Mouse (Mus musculus) adrenal gland, postnatal 36 days (tissue): ENCODE results near the gene Aldh1a2. TPM values are rescaled to one million over a fixed set of nuclear protein-coding genes. Genes with fewer than 3 reads are reported as not detected.

Source experiments
- DNase-seq, 2 experiments: peaks; one replicate each; pipeline ENCODE4 v3.0.0; 2021; ENCODE audit warnings: mixed read lengths in 1 of 2
- total RNA-seq, 2 experiments: library from RNA; stranded (reverse); gene quantifications; 2 replicates each; pipeline ENCODE4 v1.2.3; 2021

Gene Aldh1a2
- total RNA-seq, 2 experiments from 2014 or later: 65.6 to 79.0 TPM

GRCm38 (mm10) chr9:71216036-71216995 lies 727 bp downstream of the Aldh1a2 start:
- DNase-seq: peak; percentile 36 to 58

GRCm38 (mm10) chr9:71216996-71217792 lies 1.6 kb downstream of the Aldh1a2 start:
- no peak for DNase-seq

DNA sequence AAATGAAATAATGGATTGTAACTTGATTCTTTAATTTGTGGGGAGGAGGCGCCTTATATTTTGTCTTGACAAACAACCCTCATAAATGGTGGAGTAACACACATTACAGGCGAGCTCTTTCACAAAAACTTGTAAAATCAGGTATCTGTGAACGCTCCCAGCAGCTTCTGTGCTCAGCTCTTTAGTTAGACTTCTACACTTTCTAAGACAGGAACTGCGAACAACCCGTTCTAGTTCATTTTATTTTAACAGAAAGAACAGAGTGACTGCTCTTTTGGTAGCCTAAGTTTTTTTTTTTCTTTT lies 2.2 kb downstream of the Aldh1a2 start:
- DNase-seq: no peak

- DNase-seq: no peak
Measured at GRCm38 (mm10) chr9:71219161-71219560, 3.6 kb downstream of the Aldh1a2 start.

DNA sequence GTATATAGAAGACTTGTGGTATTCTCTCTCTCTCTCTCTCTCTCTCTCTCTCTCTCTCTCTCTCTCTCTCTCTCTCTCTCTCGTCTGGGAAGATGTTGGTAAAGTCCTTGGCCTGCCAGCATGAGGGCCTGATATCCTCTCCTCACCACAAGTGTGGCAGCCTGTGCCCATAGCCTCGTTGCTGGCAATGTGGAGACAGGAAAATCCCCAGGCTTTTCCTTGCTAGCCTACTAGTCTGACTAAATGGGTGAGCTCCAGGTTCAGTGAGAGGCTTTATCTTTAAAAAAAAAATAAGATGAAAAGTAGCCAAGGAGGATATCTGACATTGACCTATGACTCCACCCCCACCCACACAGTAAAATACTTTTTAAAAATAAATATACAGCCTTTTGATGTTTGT lies 4.8 kb downstream of the Aldh1a2 start:
- peak; percentile 24 to 40 for DNase-seq

- DNase-seq: no peak
Measured at GRCm38 (mm10) chr9:71227226-71227970, 11.8 kb downstream of the Aldh1a2 start.

DNA sequence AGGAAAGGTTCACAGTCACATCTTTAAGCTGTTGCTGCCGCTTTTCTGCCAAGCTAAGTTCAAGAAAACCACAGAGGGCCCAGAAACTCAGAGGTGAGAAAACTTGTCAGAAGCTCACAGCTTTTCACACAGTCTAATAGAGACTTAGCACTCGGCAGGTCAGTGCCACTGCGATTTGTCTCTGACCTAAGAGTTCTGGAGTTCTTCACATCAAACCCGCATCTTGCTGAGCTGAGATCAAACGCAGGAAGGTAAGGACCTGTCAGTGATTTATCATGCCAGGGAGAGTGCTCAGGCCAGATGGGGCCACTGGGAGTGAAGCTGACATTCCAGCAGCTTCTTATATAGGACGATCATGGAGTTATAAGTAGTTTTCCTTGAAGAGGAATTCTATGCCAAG lies 14.4 kb downstream of the Aldh1a2 start:
- DNase-seq: no peak

- DNase-seq: no peak
Measured at GRCm38 (mm10) chr9:71236540-71236939, 21.0 kb downstream of the Aldh1a2 start.

DNA sequence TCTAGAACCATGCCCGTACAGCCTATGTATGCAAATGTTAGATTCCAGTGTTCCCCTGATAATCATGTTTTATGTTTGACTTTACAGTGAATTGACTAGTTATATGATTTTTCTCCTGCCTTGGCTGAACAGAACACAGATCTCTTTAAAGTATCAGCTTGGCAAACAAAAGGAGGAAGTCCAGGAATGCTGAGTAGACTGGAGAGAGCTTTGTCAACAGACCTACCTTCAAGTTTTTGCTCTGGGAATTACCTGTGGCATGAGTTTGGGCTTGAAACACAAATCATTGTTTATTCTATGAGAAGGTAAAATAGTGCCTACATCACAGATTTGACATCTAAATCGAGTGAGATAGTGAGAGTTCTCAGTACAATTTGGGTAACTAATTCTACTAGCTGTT lies 24.3 kb downstream of the Aldh1a2 start:
- DNase-seq: no peak

DNA sequence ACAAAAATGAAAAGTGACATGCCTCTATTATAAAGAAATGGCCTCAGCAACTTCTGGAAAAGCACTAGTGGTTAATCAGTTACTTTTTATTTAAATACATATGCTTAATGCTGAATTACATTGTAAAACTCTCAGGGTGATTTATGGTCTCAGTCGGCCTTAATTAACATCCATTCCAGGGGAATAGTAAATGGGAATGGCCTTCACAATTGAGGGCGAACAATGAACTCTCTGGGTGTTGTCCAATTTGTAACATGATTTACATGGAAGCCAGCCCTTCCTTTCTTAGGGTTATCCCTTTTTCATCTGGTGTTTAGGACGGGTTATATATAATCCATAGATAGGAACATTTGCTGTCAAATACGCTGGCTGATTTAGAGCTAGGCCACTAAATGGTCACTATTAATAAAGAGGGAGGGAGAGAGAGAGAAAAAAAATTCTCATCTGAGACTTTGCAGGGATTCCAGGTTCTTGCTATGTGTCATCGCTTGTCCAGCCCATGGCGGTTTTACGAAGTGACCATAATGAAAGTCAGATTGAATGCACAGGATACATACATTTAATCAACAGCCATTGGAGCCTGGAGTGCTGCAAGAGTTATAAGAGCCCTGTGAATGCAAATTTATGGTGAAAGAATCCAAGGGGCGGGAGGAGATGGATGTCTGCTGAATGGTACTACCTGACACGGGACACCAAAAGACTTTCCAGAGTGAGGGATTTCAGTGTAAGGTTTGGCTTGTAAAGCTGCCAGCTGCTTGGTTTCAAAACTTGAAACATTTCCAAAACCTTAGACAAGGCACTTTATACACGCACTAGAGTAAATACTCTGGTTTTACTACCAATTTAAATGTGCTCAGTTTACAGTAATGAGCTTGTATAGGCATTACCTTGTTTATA lies 26.2 kb downstream of the Aldh1a2 start:
- DNase-seq: no peak

DNA sequence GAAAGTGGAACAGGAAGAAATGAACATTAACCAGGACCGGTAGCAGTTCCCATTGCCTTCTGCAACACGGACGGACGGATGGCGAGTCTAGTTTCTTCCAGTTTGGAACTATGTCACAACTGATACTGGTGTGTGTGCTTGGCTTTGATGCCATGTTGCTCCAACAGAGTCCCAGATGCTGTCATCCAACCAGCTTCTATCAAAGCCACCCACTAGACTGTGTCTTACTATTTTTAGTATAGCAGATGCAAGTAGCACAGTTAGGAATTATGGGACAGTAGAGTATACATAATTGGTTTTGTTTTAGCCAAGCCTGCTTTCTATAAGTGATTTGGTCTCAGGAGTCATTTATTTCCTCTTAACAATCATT lies 26.8 kb downstream of the Aldh1a2 start:
- DNase-seq: no peak

DNA sequence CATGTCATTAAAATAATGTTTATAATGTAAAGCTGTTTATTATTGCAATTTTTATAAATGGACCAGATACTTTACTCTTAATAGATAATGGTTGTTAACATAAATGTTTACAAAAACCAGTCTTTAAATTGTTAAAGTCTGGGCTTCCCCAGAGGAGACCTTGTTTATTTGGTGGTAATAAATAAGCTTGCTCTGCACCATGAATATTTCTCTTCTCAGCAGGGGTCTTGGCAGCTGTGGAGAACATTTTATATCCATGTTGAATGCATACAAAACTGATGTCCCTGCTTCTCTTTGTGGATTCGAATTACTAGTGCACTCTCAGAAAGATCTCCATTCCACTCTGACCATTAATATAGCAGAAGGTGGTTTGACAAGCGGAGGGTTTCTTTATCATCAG lies 38.8 kb downstream of the Aldh1a2 start:
- no peak for DNase-seq

GRCm38 (mm10) chr9:71262711-71263110 lies 47.1 kb downstream of the Aldh1a2 start:
- no peak for DNase-seq

- DNase-seq: no peak
Measured at GRCm38 (mm10) chr9:71269711-71270110, 54.1 kb downstream of the Aldh1a2 start.

- DNase-seq: no peak
Measured at GRCm38 (mm10) chr9:71270205-71270604, 54.6 kb downstream of the Aldh1a2 start.

DNA sequence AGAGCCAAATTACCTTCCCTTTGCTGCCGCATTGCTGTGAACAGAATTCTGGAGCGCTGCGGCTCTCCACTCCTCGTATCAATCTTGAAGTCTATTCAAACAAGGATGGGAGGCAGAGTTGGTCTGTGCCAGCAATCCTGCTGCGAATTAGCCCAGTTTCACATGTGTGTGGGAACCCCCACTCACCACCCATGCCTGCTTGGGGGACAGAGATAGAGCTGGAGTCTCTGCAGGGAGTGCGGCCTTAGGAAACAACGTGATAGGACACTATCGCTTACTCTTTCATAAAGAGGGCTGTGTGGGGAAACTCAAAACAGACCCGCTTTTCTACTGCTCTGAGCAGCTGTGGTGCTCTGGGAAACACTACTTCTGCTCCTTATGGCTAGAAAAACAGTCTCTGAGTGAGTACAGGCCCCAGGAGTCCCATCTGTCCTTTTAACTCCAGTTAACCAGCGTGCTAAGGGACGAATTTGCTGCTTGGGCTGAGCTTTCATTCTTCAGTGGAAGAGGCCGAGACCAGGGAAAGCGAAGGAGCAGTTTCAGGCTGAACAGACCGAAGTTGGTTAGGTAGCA lies 60.6 kb downstream of the Aldh1a2 start:
- DNase-seq: no peak

DNA sequence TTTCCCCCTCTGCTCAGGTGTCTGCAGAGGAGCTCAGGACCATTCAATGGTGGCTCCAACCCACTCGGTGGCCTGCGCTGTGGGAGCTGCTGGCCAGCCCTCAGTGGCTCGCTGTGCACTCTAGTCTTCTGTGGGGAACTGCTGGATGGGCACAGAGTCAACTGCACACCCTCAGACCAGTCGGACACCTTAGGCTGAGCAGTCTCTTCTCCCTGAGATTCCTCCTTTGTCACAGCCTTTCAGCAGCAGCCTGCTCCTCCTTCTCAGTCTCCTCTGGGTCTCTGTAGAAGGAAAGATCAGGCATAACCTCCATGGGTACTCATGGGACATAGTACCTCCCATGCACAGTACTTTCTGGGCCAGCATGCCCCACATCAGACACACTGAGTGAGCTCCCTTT lies 63.2 kb downstream of the Aldh1a2 start:
- no peak for DNase-seq

- no peak for DNase-seq
Measured at GRCm38 (mm10) chr9:71283156-71283555, 67.6 kb downstream of the Aldh1a2 start.

GRCm38 (mm10) chr9:71285231-71285630 lies 69.6 kb downstream of the Aldh1a2 start:
- DNase-seq: no peak

DNA sequence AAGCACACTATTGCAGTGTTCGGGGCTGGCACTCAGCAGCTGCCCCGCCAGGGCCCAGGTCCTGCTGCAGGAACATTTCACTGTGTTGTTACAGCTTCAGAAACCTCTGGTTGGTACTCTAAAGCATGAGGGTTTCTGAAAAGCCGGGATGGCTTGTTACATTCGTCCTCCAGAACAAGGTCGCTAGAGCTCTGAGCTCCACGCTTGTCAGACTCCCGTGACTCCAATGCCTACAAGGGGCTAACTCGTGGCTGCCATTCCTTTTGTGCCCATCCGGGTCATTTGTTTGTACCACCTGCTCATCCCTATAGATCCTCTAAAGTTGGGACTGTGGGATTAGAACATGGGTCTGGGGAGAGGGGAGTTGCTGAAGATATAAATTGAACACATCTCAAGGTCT lies 70.8 kb downstream of the Aldh1a2 start:
- no peak for DNase-seq

GRCm38 (mm10) chr9:71288738-71289137 lies 73.1 kb downstream of the Aldh1a2 start:
- no peak for DNase-seq
